Comparison of ENCODE assay signal across 15 mouse cellular contexts in the genomic region with DNA sequence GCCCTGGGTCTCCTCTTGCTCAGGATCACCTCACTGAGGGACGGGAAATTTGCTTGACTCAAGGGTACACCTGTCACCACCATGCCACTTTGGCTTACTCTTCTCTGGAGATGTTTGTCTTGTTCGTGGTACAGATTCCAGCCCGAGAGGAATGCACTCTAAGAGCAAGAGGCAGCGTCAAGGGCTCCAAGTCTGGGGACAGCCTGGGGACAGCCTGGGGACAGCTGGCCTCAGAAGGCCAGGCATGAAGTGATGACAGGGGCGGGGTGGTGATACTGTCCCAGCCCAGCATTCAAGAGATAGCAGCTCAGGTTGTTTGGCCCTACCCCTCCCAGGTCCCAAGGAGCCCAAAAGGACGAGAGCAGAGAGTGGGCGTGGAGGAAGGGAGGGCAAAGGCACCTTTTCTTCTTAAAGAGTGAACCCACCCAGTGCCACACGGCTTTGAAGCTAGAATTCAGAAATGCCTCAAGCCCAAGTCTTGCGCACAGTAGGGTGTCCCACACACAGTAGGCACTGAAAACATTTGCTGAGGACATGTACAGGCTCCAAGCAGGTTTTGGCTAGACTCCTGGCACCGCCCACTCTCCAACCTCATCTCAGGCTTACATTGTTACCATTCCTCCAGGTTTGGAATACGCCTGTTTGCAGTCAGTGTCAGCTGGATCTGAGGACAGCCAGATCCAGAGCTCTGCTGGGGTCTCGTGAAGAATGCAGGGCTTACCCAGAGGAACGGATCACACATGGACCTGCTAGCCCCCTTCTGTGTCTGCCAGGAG. TPM values are rescaled to one million over a fixed set of nuclear protein-coding genes. Genes with fewer than 3 reads are reported as not detected.
DNase-seq lines count a peak whose midpoint lies in the region; ATAC-seq and TF ChIP-seq lines count a peak whose summit lies in the region.
"Had no signal": no experiment of that assay in that cellular context is flagged by ENCODE, and none has a peak within 500 bp of the region (broad histone marks: within the 10 kb centered on the region; RNA-seq: fewer than 3 reads in every experiment).

No protein-coding gene starts in this region.

- TF ChIP-seq EP300 in CH12.LX (IDR thresholded peaks at IDR 0.05; ENCODE audit: low read length): no peak

- no peak overlapping the region for H3K27ac ChIP-seq in CH12.LX (ENCODE audit: insufficient read depth, low read depth)
- peak overlapping the region; percentile 62 for H3K27ac ChIP-seq in heart, embryonic 13.5 days (replicated peaks)
- peak overlapping the region; percentile 84 for H3K27ac ChIP-seq in lung, embryonic 15.5 days
- H3K27ac ChIP-seq: left cerebral cortex, adult 2 months had no signal

- no peak for ATAC-seq in heart, embryonic 13.5 days (ENCODE audit: extremely low read depth, insufficient number of reproducible peaks, low FRiP score, low TSS enrichment)
- ATAC-seq in lung, embryonic 15.5 days (ENCODE audit: borderline replicate concordance, extremely low read depth, low FRiP score, low TSS enrichment): peak; percentile 48
- no peak for ATAC-seq in activated CD4-positive, CD25-positive, alpha-beta regulatory T cell, adult 4 months

- H3K4me1 ChIP-seq in CH12.LX (ENCODE audit: control insufficient read depth in 1 of 2, insufficient read depth in 2 of 2): no peaks in the 10 kb centered on the region
- H3K4me1 ChIP-seq in heart, embryonic 13.5 days: peaks cover 29% of the 10 kb centered on the region
- H3K4me1 ChIP-seq in lung, embryonic 15.5 days: peaks cover 20% of the 10 kb centered on the region

- no peak overlapping the region for H3K4me3 ChIP-seq in CH12.LX (replicated peaks in 1 of 3; ENCODE audit: low read depth in 2 of 3, low read length in 2 of 3, poor library complexity in 1 of 3)
- H3K4me3 ChIP-seq in heart, embryonic 13.5 days: no peak overlapping the region
- no peak overlapping the region for H3K4me3 ChIP-seq in lung, embryonic 15.5 days
- H3K4me3 ChIP-seq: left cerebral cortex, adult 2 months had no signal

- dilution Hi-C loops in CH12.LX (cut with MboI; ENCODE audit: extremely low pct_ligation_motif_present, extremely low pct_unique_long_range_greater_than_20kb, low sequenced_read_pairs): no loop called here

- intact Hi-C loops in heart, postnatal 25 days (cut with DNase I): no loop called here

- WGBS in heart, embryonic 13.5 days: 41% methylated on average over 13 of the region's 13 CpGs
- WGBS in lung, embryonic 15.5 days: 58% methylated on average over 13 of the region's 13 CpGs

- TF ChIP-seq CTCF in CH12.LX (conservative IDR thresholded peaks at IDR 0.05 in 1 of 2, IDR thresholded peaks at IDR 0.05 in 1 of 2; ENCODE audit: low read depth in 2 of 2, low read length in 2 of 2): no peak

- in situ Hi-C loops in CH12.LX (cut with MboI; ENCODE audit: low pct_ligation_motif_present, low pct_unique_long_range_greater_than_20kb, low sequenced_read_pairs): no loop called here

- H3K9ac ChIP-seq in CH12.LX (ENCODE audit: insufficient read depth, low read depth): no peak overlapping the region
- H3K9ac ChIP-seq in heart, embryonic 13.5 days: no peak overlapping the region; the same call in 1 of the 2 replicates
- no peak overlapping the region for H3K9ac ChIP-seq in lung, embryonic 15.5 days

- H3K36me3 ChIP-seq in CH12.LX (replicated peaks in 1 of 2; ENCODE audit: control insufficient read depth in 1 of 2, insufficient read depth in 1 of 2, low read length in 1 of 2): no peaks in the 10 kb centered on the region
- no peaks in the 10 kb centered on the region for H3K36me3 ChIP-seq in heart, embryonic 13.5 days
- no peaks in the 10 kb centered on the region for H3K36me3 ChIP-seq in lung, embryonic 15.5 days
- H3K36me3 ChIP-seq: G1E had no signal

- H3K4me2 ChIP-seq in CH12.LX (ENCODE audit: insufficient read depth, low read depth, poor library complexity, severe bottlenecking): no peak overlapping the region
- no peak overlapping the region for H3K4me2 ChIP-seq in heart, embryonic 13.5 days
- no peak overlapping the region for H3K4me2 ChIP-seq in lung, embryonic 15.5 days

- no peak for TF ChIP-seq RAD21 in CH12.LX (IDR thresholded peaks at IDR 0.05; ENCODE audit: low read depth, low read length)

- peak; percentile 96 for DNase-seq in heart, adult 11 months
- no peak for DNase-seq in heart, postnatal 25 days (ENCODE audit: low spot score)
- DNase-seq in CH12.LX (ENCODE audit: extremely low read depth): no peak
- no peak for DNase-seq in ovary, postnatal 10 days (ENCODE audit: low spot score)
- no peak for DNase-seq in ovary, postnatal 36 days (ENCODE audit: low spot score)
- DNase-seq: cerebellum, postnatal 25 days; kidney, adult 8-10 months; thymus, postnatal 14 days had no signal

- peaks cover 7% of the 10 kb centered on the region for H3K9me3 ChIP-seq in CH12.LX (replicated peaks; ENCODE audit: low read length)
- H3K9me3 ChIP-seq in heart, embryonic 13.5 days: no peaks in the 10 kb centered on the region
- H3K9me3 ChIP-seq in lung, embryonic 15.5 days: no peaks in the 10 kb centered on the region
- H3K9me3 ChIP-seq: G1E had no signal

- peaks cover 13% of the 10 kb centered on the region for H3K27me3 ChIP-seq in CH12.LX (replicated peaks)
- no peaks in the 10 kb centered on the region for H3K27me3 ChIP-seq in heart, embryonic 13.5 days (replicated peaks)
- H3K27me3 ChIP-seq in lung, embryonic 15.5 days: no peaks in the 10 kb centered on the region

- no peaks in the 10 kb centered on the region for H3K79me2 ChIP-seq in CH12.LX (replicated peaks; ENCODE audit: control insufficient read depth, extremely low read depth, insufficient read depth, poor library complexity, severe bottlenecking)

- TF ChIP-seq POLR2A in CH12.LX (IDR thresholded peaks at IDR 0.05; ENCODE audit: low read depth, low read length): no peak

TF ChIP-seq in CH12.LX, 34 proteins besides CTCF, POLR2A, EP300 and RAD21:
- TF ChIP-seq ZKSCAN1 (IDR thresholded peaks at IDR 0.05; ENCODE audit: borderline replicate concordance, low read depth, low read length) (peak; percentile 65), TCF12 (IDR thresholded peaks at IDR 0.05; ENCODE audit: low read depth, low read length) (no peak)

RNA-seq across cellular contexts. Expression of gene Emp2, which starts 23.8 kb away (rescaled TPM):
- total RNA-seq in heart, postnatal 25 days (2021): 10 to 100 TPM; 38.4 to 44.1 TPM
- total RNA-seq in CH12.LX (2012; rRNA removed) (0.04 TPM in 1 of 2 replicates, not detected in the other), CH12.LX (2014; rRNA removed) (0.11 TPM in 1 of 2 replicates, not detected in the other)
- 0.07 and 0.09 TPM in 2 replicates for polyA plus RNA-seq in CH12.LX (2012; ENCODE audit: insufficient read length, low read depth)
- 23.3 and 23.9 TPM in 2 replicates for polyA plus RNA-seq in heart, embryonic 13.5 days (2015; fragmentation: Nextera tagmentation; extraction: Ambion mirVana)
- polyA plus RNA-seq in lung, embryonic 15.5 days (2015; fragmentation: Nextera tagmentation; extraction: Ambion mirVana): 79.3 and 93.8 TPM in 2 replicates
- polyA plus RNA-seq in activated CD4-positive, CD25-positive, alpha-beta regulatory T cell, adult 4 months (2017; shearing (Covaris generic)): under 1 TPM in 1 of 2 experiments, not detected in 1; 0.08 TPM
- total RNA-seq: granulocyte monocyte progenitor cell, adult 5-6 weeks; megakaryocyte-erythroid progenitor cell, adult 5-6 weeks had no signal
- polyA plus RNA-seq: G1E had no signal

RNA-seq across cellular contexts. Expression of gene Tekt5, which starts 57.7 kb away (rescaled TPM):
- total RNA-seq in heart, postnatal 25 days (2021): not detected
- total RNA-seq in CH12.LX (2012; rRNA removed) (0.08 TPM in 1 of 2 replicates, not detected in the other), CH12.LX (2014; rRNA removed) (not detected in 2 replicates)
- 0.14 and 0.17 TPM in 2 replicates for polyA plus RNA-seq in CH12.LX (2012; ENCODE audit: insufficient read length, low read depth)
- 0.13 and 0.33 TPM in 2 replicates for polyA plus RNA-seq in heart, embryonic 13.5 days (2015; fragmentation: Nextera tagmentation; extraction: Ambion mirVana)
- polyA plus RNA-seq in lung, embryonic 15.5 days (2015; fragmentation: Nextera tagmentation; extraction: Ambion mirVana): 1.9 and 2.6 TPM in 2 replicates
- not detected for polyA plus RNA-seq in activated CD4-positive, CD25-positive, alpha-beta regulatory T cell, adult 4 months (2017; shearing (Covaris generic))
- total RNA-seq: granulocyte monocyte progenitor cell, adult 5-6 weeks; megakaryocyte-erythroid progenitor cell, adult 5-6 weeks had no signal

Comparison
In these comparisons a context has a peak if more than half of its experiments do, and no peak if none do; other contexts are left out.
1. RNA of gene Emp2, which starts 23.8 kb away (polyA plus RNA-seq): 79.3 to 93.8 TPM in lung, embryonic 15.5 days and 23.3 to 23.9 TPM in heart, embryonic 13.5 days; 0.07 to 0.09 TPM in CH12.LX and 0.08 TPM in activated CD4-positive, CD25-positive, alpha-beta regulatory T cell, adult 4 months; every median in the first group is over 10 times any median in the second.